Mouse (Mus musculus) lung, adult 2 months (tissue): ENCODE data around the gene Brd2.

ENCODE experiments used
- CTCF ChIP-seq: fragments of 200-500 bp; IDR thresholded peaks from 2 replicates; pipeline ENCODE4 v1.5.1; 2011; ENCODE audit warnings: mild to moderate bottlenecking, low read length, control low read depth; ENCODE audit not compliant: insufficient read depth
- POLR2A ChIP-seq: fragments of 200-500 bp; IDR thresholded peaks from 2 replicates; pipeline ENCODE4 v1.6.1; 2011; ENCODE audit warnings: low read depth, mild to moderate bottlenecking, control low read depth, low read length, borderline replicate concordance; ENCODE audit errors: extremely low read depth

DNA sequence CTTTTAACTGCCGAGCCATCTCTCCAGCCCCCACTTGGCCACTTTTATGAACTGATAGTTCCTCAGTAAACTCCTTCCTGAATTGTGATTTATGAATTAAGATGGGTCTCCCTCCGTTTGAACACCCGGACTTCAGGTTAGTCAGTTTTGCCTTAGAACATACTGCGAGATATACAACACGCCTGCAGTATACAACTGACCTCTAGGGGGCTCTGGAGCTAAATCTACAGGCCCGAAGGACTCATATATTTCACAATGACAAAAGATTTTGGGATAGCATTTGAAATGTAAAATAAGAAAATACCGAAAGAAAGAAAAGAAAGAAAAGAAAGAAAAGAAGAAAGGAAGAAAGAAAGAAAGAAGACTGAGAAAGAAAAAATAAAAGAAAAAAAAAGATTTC, 47.2 kb downstream of the Brd2 start:
- no peak for TF ChIP-seq POLR2A
- TF ChIP-seq CTCF = no peak
